Mouse (Mus musculus): ENCODE results near the gene Kif3b.

Kif3b gene

GRCm38 (mm10) chr2:153297771-153298170, 6.6 kb downstream of the Kif3b start:
- no peak for DNase-seq (ENCODE audit: low read depth, low spot score)

DNA sequence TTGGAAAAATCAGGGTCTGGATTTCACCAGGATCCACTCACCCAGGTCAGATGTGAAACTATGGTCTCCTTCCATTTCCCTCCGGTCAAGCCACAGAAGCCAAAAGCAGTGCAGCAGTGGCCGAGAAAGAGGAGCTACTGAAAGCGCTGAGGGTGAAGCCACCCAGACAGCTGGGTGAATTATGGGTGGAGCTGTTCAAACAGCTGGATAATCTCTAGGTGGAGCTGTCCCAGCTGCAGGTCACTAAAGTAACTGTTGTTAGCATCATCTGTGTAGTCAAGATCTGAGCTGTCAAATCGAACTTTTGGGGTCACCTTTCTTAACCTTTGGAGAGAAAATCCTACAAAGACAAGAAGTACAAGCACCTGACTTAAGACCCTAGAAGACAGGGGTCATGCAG, 7.2 kb downstream of the Kif3b start:
- DNase-seq (ENCODE audit: low read depth, low spot score) = no peak

DNA sequence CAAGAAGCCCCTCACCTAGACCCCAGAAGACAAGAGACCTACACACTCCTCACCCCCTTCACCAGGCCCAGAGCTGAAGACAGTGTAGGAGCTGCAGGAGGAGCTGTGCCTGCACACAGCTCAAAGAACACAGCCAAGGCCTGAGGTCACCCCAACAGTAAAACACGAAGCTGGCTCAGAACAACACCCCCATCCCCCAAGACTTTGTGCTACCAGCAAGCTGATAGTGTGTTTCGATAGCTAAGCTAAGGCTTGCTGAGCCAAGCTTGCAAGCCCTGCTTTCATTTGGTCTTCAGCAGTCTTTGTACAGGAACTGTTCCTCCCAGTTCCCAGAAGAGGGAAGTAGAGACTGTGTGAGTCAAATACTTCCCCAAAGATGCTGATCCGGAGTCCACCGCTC, 7.7 kb downstream of the Kif3b start:
- no peak for DNase-seq (ENCODE audit: low read depth, low spot score)

DNA sequence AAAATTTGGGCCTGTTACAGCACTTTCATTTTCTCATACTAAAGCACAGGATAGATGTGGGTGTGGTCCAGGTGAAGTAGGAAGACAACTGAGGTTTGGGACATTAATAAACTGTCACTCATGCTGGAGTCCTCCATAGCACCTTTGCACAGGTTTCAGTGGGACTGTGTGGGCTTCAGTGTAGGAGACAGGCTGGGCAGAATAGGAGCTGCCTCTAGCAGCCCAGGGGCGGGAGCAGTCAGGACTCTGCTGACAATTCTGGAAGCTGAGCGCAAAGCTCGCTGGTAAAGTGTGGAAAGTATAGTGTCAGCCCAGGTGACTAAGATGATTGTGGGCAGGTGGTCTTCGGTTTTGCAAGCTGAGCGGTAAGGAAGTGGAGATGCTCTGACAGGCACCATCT, 9.9 kb downstream of the Kif3b start:
- no peak for DNase-seq (ENCODE audit: low read depth, low spot score)

- DNase-seq (ENCODE audit: low read depth, low spot score) = no peak
These were observed 14.0 kb downstream of the Kif3b start for GRCm38 (mm10) chr2:153305240-153305639.

GRCm38 (mm10) chr2:153308586-153308985, 17.4 kb downstream of the Kif3b start:
- no peak for DNase-seq (ENCODE audit: low read depth, low spot score)

DNA sequence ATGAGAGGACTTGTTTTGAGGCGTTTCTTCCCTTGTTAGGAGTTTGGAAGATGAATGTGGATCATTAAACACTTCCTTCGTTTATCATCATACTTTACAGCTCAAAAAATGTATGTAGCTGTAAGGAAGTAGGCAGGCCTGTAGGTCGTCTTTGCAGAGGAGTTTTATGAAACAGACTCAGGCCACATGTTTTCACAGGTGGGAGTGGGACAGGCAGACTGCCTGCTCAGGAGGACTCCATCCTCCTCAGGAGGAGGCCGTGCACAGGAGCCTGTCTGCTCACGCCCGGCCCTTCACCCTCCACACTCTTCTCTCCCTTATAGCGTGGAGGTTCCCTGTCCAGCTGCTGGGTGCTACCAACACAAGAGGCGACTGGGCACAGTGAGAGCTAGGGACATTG, 17.9 kb downstream of the Kif3b start:
- DNase-seq (ENCODE audit: low read depth, low spot score) = peak; percentile 32

DNA sequence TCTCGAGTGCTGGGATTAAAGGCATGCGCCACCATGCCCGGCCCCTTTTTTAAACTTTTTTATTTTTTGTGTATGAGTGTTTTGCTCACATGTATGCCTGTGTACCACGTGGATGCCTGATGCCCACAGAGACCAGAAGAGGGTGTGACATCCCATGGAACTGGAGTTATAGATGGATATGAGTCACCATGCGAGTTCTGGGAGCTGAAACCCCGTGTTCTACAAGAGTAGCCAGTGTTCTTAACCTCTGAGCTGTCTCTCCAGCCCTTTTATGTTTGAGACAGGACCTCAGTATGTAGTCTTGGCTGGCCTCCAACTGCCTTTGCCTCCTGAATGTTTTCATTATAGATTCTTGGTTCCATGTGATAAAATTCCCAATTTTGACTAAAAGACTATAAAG, 19.0 kb downstream of the Kif3b start:
- no peak for DNase-seq (ENCODE audit: low read depth, low spot score)

DNA sequence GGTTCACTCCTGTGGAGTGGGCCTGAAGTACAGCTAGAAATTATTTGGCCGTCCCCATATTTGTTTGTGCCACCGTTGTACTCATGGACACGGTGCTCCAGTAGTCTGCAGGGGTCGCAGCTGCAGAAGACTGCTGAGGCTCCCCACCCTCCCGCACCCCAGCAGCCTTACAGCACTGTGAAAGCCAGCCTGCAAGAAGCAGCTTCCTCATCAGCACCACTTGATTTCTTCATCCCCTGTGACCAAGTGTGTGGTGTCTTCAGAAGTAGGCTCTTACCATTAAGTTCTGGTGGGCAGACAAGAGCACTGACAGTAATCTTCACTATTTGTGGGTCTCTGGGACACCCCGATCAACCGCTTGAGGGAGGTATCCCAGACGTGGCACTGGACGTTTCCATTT, 21.7 kb downstream of the Kif3b start:
- no peak for DNase-seq (ENCODE audit: low read depth, low spot score)

- no peak for DNase-seq (ENCODE audit: low read depth, low spot score)
These were observed 27.2 kb downstream of the Kif3b start for GRCm38 (mm10) chr2:153318408-153318807.

GRCm38 (mm10) chr2:153319036-153319643, 27.9 kb downstream of the Kif3b start:
- DNase-seq (ENCODE audit: low read depth, low spot score) = no peak

- DNase-seq (ENCODE audit: low read depth, low spot score) = no peak
These were observed 34.6 kb downstream of the Kif3b start for GRCm38 (mm10) chr2:153325706-153326376.

GRCm38 (mm10) chr2:153332271-153332670, 41.1 kb downstream of the Kif3b start:
- no peak for DNase-seq (ENCODE audit: low read depth, low spot score)

DNA sequence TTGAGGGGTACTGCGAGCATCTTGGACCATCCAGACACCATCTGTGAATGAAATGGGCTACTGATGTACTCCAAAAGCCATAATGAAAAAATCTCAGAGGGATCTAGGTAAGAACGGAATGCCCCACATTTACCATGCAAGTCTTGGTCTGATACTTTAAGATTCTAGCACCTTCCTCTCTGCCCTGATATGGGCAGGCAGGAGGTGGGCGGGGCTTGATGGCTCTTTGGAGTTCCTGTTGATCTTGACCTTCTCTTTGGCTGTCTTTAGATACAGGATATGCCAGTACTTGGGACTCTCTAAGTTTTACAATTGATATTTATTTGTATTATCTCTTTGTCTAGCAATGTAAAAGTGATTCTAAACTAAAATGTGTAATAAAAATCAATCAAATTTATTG, 41.8 kb downstream of the Kif3b start:
- no peak for DNase-seq (ENCODE audit: low read depth, low spot score)

GRCm38 (mm10) chr2:153333822-153334232, 42.6 kb downstream of the Kif3b start:
- DNase-seq (ENCODE audit: low read depth, low spot score) = no peak

- DNase-seq (ENCODE audit: low read depth, low spot score) = no peak
These were observed 43.1 kb downstream of the Kif3b start for GRCm38 (mm10) chr2:153334281-153334680.

GRCm38 (mm10) chr2:153336117-153336516, 44.9 kb downstream of the Kif3b start:
- no peak for DNase-seq (ENCODE audit: low read depth, low spot score)

- DNase-seq (ENCODE audit: low read depth, low spot score) = no peak
These were observed 47.4 kb downstream of the Kif3b start for GRCm38 (mm10) chr2:153338361-153339350.

- DNase-seq (ENCODE audit: low read depth, low spot score) = no peak
These were observed 51.0 kb downstream of the Kif3b start for GRCm38 (mm10) chr2:153342166-153342565.

GRCm38 (mm10) chr2:153342602-153343001, 51.4 kb downstream of the Kif3b start:
- no peak for DNase-seq (ENCODE audit: low read depth, low spot score)

- DNase-seq (ENCODE audit: low read depth, low spot score) = no peak
These were observed 52.0 kb downstream of the Kif3b start for GRCm38 (mm10) chr2:153343191-153343590.

DNA sequence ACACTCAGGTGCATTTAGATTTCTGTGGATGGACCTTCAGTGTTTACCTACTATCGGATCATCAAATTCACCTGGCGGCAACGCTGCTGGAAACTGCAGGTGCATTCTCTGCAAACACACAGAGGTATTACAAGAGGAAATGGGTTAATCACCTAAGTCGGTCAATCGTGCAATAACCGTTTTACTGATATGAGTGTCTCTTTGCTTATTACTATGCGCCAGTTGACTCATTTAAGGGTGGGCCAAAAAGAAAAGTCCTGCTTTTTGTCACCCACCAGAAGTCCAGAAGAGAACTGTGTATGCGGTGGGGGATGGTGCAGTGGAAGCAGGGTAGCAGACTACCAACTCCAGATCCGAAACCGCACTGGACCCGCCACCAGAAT, 53.8 kb downstream of the Kif3b start:
- DNase-seq (ENCODE audit: low read depth, low spot score) = no peak
